Mouse (Mus musculus): ENCODE results near the gene Nmnat3. TPM values are rescaled to one million over a fixed set of nuclear protein-coding genes. Genes with fewer than 3 reads are reported as not detected.

Nmnat3 gene
- polyA plus RNA-seq, 1 experiment from 2014 or later = 12.8 TPM

GRCm38 (mm10) chr9:98387741-98388632 is 100.8 kb downstream of the Nmnat3 start:
- Histone ChIP-seq H3K4me2 (ENCODE audit: low read length) (no peak overlapping the region), H3K9ac (ENCODE audit: low read length) (no peak overlapping the region), H3K9me3 (ENCODE audit: control insufficient read depth, low read length) (no peaks in the 10 kb centered on the region), H3K4me1 (replicated peaks; ENCODE audit: control insufficient read depth, insufficient read depth, low read length) (no peaks in the 10 kb centered on the region), H3K27ac (ENCODE audit: low read depth) (no peak overlapping the region), H3K4me3 (ENCODE audit: low read depth, low read length) (no peak overlapping the region), H3K36me3 (ENCODE audit: control insufficient read depth, insufficient read depth, low read length) (no peaks in the 10 kb centered on the region), H3K27me3 (replicated peaks; ENCODE audit: control insufficient read depth, insufficient read depth, low read length) (no peaks in the 10 kb centered on the region)
- WGBS = 81% methylated on average over 10 of the region's 10 CpGs
- ATAC-seq (replicated peaks; ENCODE audit: low FRiP score, low TSS enrichment, low read depth) (no peak), DNase-seq (ENCODE audit: low spot score) (no peak)

GRCm38 (mm10) chr9:98388633-98388965 is 101.4 kb downstream of the Nmnat3 start:
- no peaks in the 10 kb centered on the region for H3K27me3 ChIP-seq (replicated peaks; ENCODE audit: control insufficient read depth, insufficient read depth, low read length)
- no peaks in the 10 kb centered on the region for H3K4me1 ChIP-seq (replicated peaks; ENCODE audit: control insufficient read depth, insufficient read depth, low read length)
- H3K4me3 ChIP-seq (ENCODE audit: low read depth, low read length) = no peak overlapping the region
- H3K36me3 ChIP-seq (ENCODE audit: control insufficient read depth, insufficient read depth, low read length) = no peaks in the 10 kb centered on the region
- H3K9me3 ChIP-seq (ENCODE audit: control insufficient read depth, low read length) = no peaks in the 10 kb centered on the region
- no peak overlapping the region for H3K4me2 ChIP-seq (ENCODE audit: low read length)
- no peak overlapping the region for H3K27ac ChIP-seq (ENCODE audit: low read depth)
- DNase-seq (ENCODE audit: low spot score) = no peak
- H3K9ac ChIP-seq (ENCODE audit: low read length) = no peak overlapping the region
- no peak for ATAC-seq (replicated peaks; ENCODE audit: low FRiP score, low TSS enrichment, low read depth)
- 83% methylated on average over 5 of the region's 5 CpGs for WGBS

- Histone ChIP-seq H3K27ac (ENCODE audit: low read depth) (no peak overlapping the region), H3K4me2 (ENCODE audit: low read length) (no peak overlapping the region), H3K4me1 (replicated peaks; ENCODE audit: control insufficient read depth, insufficient read depth, low read length) (no peaks in the 10 kb centered on the region), H3K9me3 (ENCODE audit: control insufficient read depth, low read length) (no peaks in the 10 kb centered on the region), H3K9ac (ENCODE audit: low read length) (no peak overlapping the region), H3K27me3 (replicated peaks; ENCODE audit: control insufficient read depth, insufficient read depth, low read length) (no peaks in the 10 kb centered on the region), H3K4me3 (ENCODE audit: low read depth, low read length) (no peak overlapping the region), H3K36me3 (ENCODE audit: control insufficient read depth, insufficient read depth, low read length) (no peaks in the 10 kb centered on the region)
- WGBS = 74% methylated on average over 4 of the region's 4 CpGs
- no peak for DNase-seq (ENCODE audit: low spot score)
- ATAC-seq (replicated peaks; ENCODE audit: low FRiP score, low TSS enrichment, low read depth) = no peak
These were observed 106.3 kb downstream of the Nmnat3 start for GRCm38 (mm10) chr9:98393496-98393895.

GRCm38 (mm10) chr9:98397211-98397610 is 110.0 kb downstream of the Nmnat3 start:
- H3K36me3 ChIP-seq (ENCODE audit: control insufficient read depth, insufficient read depth, low read length) = no peaks in the 10 kb centered on the region
- H3K9me3 ChIP-seq (ENCODE audit: control insufficient read depth, low read length) = no peaks in the 10 kb centered on the region
- H3K9ac ChIP-seq (ENCODE audit: low read length) = no peak overlapping the region
- no peaks in the 10 kb centered on the region for H3K27me3 ChIP-seq (replicated peaks; ENCODE audit: control insufficient read depth, insufficient read depth, low read length)
- H3K27ac ChIP-seq (ENCODE audit: low read depth) = no peak overlapping the region
- ATAC-seq (replicated peaks; ENCODE audit: low FRiP score, low TSS enrichment, low read depth) = no peak
- no peak for DNase-seq (ENCODE audit: low spot score)
- no peak overlapping the region for H3K4me3 ChIP-seq (ENCODE audit: low read depth, low read length)
- no peaks in the 10 kb centered on the region for H3K4me1 ChIP-seq (replicated peaks; ENCODE audit: control insufficient read depth, insufficient read depth, low read length)
- WGBS = 68% methylated on average over 6 of the region's 6 CpGs
- H3K4me2 ChIP-seq (ENCODE audit: low read length) = no peak overlapping the region

GRCm38 (mm10) chr9:98397866-98398265 is 110.6 kb downstream of the Nmnat3 start:
- H3K4me1 ChIP-seq (replicated peaks; ENCODE audit: control insufficient read depth, insufficient read depth, low read length) = no peaks in the 10 kb centered on the region
- H3K4me3 ChIP-seq (ENCODE audit: low read depth, low read length) = no peak overlapping the region
- 74% methylated on average over 3 of the region's 3 CpGs for WGBS
- H3K9ac ChIP-seq (ENCODE audit: low read length) = no peak overlapping the region
- no peaks in the 10 kb centered on the region for H3K9me3 ChIP-seq (ENCODE audit: control insufficient read depth, low read length)
- no peak overlapping the region for H3K4me2 ChIP-seq (ENCODE audit: low read length)
- H3K27ac ChIP-seq (ENCODE audit: low read depth) = no peak overlapping the region
- no peaks in the 10 kb centered on the region for H3K36me3 ChIP-seq (ENCODE audit: control insufficient read depth, insufficient read depth, low read length)
- H3K27me3 ChIP-seq (replicated peaks; ENCODE audit: control insufficient read depth, insufficient read depth, low read length) = no peaks in the 10 kb centered on the region
- no peak for ATAC-seq (replicated peaks; ENCODE audit: low FRiP score, low TSS enrichment, low read depth)
- DNase-seq (ENCODE audit: low spot score) = no peak

- Histone ChIP-seq H3K27me3 (replicated peaks; ENCODE audit: control insufficient read depth, insufficient read depth, low read length) (no peaks in the 10 kb centered on the region), H3K36me3 (ENCODE audit: control insufficient read depth, insufficient read depth, low read length) (no peaks in the 10 kb centered on the region), H3K9me3 (ENCODE audit: control insufficient read depth, low read length) (no peaks in the 10 kb centered on the region), H3K9ac (ENCODE audit: low read length) (no peak overlapping the region), H3K4me2 (ENCODE audit: low read length) (no peak overlapping the region), H3K4me3 (ENCODE audit: low read depth, low read length) (no peak overlapping the region), H3K27ac (ENCODE audit: low read depth) (no peak overlapping the region), H3K4me1 (replicated peaks; ENCODE audit: control insufficient read depth, insufficient read depth, low read length) (no peaks in the 10 kb centered on the region)
- 72% methylated on average over 13 of the region's 13 CpGs for WGBS
- ATAC-seq (replicated peaks; ENCODE audit: low FRiP score, low TSS enrichment, low read depth) = no peak
- no peak for DNase-seq (ENCODE audit: low spot score)
These were observed 113.1 kb downstream of the Nmnat3 start for GRCm38 (mm10) chr9:98400185-98400894.

- no peak overlapping the region for H3K27ac ChIP-seq (ENCODE audit: low read depth)
- H3K9ac ChIP-seq (ENCODE audit: low read length) = no peak overlapping the region
- H3K4me3 ChIP-seq (ENCODE audit: low read depth, low read length) = no peak overlapping the region
- ATAC-seq (replicated peaks; ENCODE audit: low FRiP score, low TSS enrichment, low read depth) (no peak), DNase-seq (ENCODE audit: low spot score) (no peak)
- no peak overlapping the region for H3K4me2 ChIP-seq (ENCODE audit: low read length)
- 79% methylated on average over 5 of the region's 5 CpGs for WGBS
- H3K9me3 ChIP-seq (ENCODE audit: control insufficient read depth, low read length) = no peaks in the 10 kb centered on the region
- H3K27me3 ChIP-seq (replicated peaks; ENCODE audit: control insufficient read depth, insufficient read depth, low read length) = no peaks in the 10 kb centered on the region
- no peaks in the 10 kb centered on the region for H3K4me1 ChIP-seq (replicated peaks; ENCODE audit: control insufficient read depth, insufficient read depth, low read length)
- no peaks in the 10 kb centered on the region for H3K36me3 ChIP-seq (ENCODE audit: control insufficient read depth, insufficient read depth, low read length)
These were observed 114.4 kb downstream of the Nmnat3 start for GRCm38 (mm10) chr9:98401611-98402010.

- Histone ChIP-seq H3K36me3 (ENCODE audit: control insufficient read depth, insufficient read depth, low read length) (no peaks in the 10 kb centered on the region), H3K9ac (ENCODE audit: low read length) (no peak overlapping the region), H3K4me1 (replicated peaks; ENCODE audit: control insufficient read depth, insufficient read depth, low read length) (no peaks in the 10 kb centered on the region), H3K9me3 (ENCODE audit: control insufficient read depth, low read length) (no peaks in the 10 kb centered on the region), H3K27ac (ENCODE audit: low read depth) (no peak overlapping the region), H3K4me3 (ENCODE audit: low read depth, low read length) (no peak overlapping the region), H3K4me2 (ENCODE audit: low read length) (no peak overlapping the region), H3K27me3 (replicated peaks; ENCODE audit: control insufficient read depth, insufficient read depth, low read length) (no peaks in the 10 kb centered on the region)
- DNase-seq (ENCODE audit: low spot score) = no peak
- ATAC-seq (replicated peaks; ENCODE audit: low FRiP score, low TSS enrichment, low read depth) = no peak
- WGBS = 73% methylated on average over 12 of the region's 12 CpGs
These were observed 120.5 kb downstream of the Nmnat3 start for GRCm38 (mm10) chr9:98407771-98408170.

All from intestine, embryonic 14.5 days (tissue).